Mouse (Mus musculus): ENCODE measurements around the gene Nsun3. TPM values are rescaled to one million over a fixed set of nuclear protein-coding genes. Genes with fewer than 3 reads are reported as not detected.

Nsun3 gene
- polyA plus RNA-seq, 1 experiment from 2014 or later = 12.1 TPM

- no peaks in the 10 kb centered on the region for H3K4me1 ChIP-seq
- 87% methylated on average over 3 of the region's 3 CpGs for WGBS
- H3K4me2 ChIP-seq (replicated peaks) = no peak overlapping the region
- H3K4me3 ChIP-seq = no peak overlapping the region
- H3K9me3 ChIP-seq = no peaks in the 10 kb centered on the region
- no peak for ATAC-seq (ENCODE audit: low FRiP score, low read depth)
- no peak overlapping the region for H3K9ac ChIP-seq (replicated peaks)
- H3K36me3 ChIP-seq = peaks cover 25% of the 10 kb centered on the region
- no peaks in the 10 kb centered on the region for H3K27me3 ChIP-seq
- H3K27ac ChIP-seq (replicated peaks) = no peak overlapping the region
Measured at GRCm38 (mm10) chr16:62799839-62800238, 13.2 kb upstream of the Nsun3 start.

DNA sequence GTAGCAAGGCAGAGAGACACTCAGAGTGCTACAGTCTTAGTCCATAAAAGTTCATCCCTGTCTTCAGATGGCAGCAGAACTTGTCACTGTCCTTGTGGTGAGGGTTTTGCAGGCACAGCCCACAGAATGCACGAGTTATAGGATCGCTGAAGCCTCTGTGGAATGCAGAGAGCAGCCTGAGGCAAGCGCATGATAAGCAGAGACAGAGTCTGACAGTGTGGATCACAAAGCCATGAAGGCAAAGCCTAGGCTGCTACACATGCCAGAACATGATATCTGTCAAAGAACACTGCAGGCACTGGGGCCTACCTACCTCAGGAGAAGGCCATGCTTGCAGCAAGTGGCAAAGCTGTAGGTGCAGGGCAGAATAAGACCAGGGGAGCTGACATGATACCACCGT is 12.8 kb upstream of the Nsun3 start:
- Histone ChIP-seq H3K27ac (replicated peaks) (no peak overlapping the region), H3K9ac (replicated peaks) (no peak overlapping the region), H3K9me3 (no peaks in the 10 kb centered on the region), H3K36me3 (peaks cover 21% of the 10 kb centered on the region), H3K4me3 (no peak overlapping the region), H3K27me3 (no peaks in the 10 kb centered on the region), H3K4me2 (replicated peaks) (no peak overlapping the region), H3K4me1 (no peaks in the 10 kb centered on the region)
- WGBS = 82% methylated on average over 4 of the region's 4 CpGs
- no peak for ATAC-seq (ENCODE audit: low FRiP score, low read depth)

GRCm38 (mm10) chr16:62798808-62799207 is 12.2 kb upstream of the Nsun3 start:
- Histone ChIP-seq H3K4me2 (replicated peaks) (no peak overlapping the region), H3K9ac (replicated peaks) (no peak overlapping the region), H3K4me3 (no peak overlapping the region), H3K9me3 (no peaks in the 10 kb centered on the region), H3K27me3 (no peaks in the 10 kb centered on the region), H3K36me3 (peaks cover 20% of the 10 kb centered on the region), H3K4me1 (no peaks in the 10 kb centered on the region), H3K27ac (replicated peaks) (no peak overlapping the region)
- 94% methylated on average over 3 of the region's 3 CpGs for WGBS
- no peak for ATAC-seq (ENCODE audit: low FRiP score, low read depth)

DNA sequence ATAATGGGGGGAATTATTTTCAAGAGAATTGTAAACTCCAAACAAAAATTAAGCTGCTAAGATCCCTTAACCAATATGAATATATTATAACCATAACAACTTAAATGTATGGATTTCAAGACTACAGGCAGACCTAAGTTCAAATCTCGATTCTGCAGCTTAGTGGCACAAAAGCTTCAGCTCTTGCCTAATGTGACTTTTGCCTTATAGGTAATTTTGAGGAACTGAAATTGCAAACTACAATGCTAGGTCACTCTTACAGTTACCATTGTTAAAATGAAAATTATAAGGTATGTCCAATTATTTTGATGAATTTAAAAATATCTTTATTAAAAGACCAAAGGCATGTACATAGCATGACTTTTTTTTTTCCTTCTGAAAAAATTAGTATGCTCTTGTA is 10.0 kb upstream of the Nsun3 start:
- H3K27me3 ChIP-seq = no peaks in the 10 kb centered on the region
- H3K4me2 ChIP-seq (replicated peaks) = no peak overlapping the region
- H3K4me1 ChIP-seq = no peaks in the 10 kb centered on the region
- H3K27ac ChIP-seq (replicated peaks) = no peak overlapping the region
- 80% methylated on average over 1 of the region's 1 CpGs for WGBS
- H3K36me3 ChIP-seq = peaks cover 10% of the 10 kb centered on the region
- ATAC-seq (ENCODE audit: low FRiP score, low read depth) = no peak
- no peak overlapping the region for H3K9ac ChIP-seq (replicated peaks)
- H3K9me3 ChIP-seq = no peaks in the 10 kb centered on the region
- no peak overlapping the region for H3K4me3 ChIP-seq

DNA sequence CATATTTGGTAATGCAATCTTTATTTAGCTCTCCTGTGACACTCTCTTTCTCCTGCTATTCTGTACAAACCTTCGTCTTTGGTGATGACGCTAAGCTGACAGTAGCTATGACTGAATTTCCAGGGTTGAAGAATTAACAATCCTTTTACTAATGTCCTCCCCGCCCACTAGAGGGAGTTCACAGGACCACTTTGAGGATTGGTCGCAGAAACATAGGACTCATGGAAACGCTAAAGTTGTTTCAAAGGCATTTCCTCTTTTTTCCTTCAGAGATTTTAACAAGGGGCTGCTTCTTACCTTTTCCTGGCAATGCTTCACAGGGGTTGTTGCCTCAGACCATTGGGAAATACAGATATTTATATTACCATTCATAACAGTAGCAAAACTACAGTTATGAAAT is 4.4 kb downstream of the Nsun3 start:
- H3K36me3 ChIP-seq = peaks cover 6% of the 10 kb centered on the region; the same call in 1 of the 2 replicates
- no peaks in the 10 kb centered on the region for H3K9me3 ChIP-seq
- peaks cover 16% of the 10 kb centered on the region for H3K4me1 ChIP-seq
- no peak for ATAC-seq (ENCODE audit: low FRiP score, low read depth)
- 64% methylated on average over 5 of the region's 5 CpGs for WGBS
- H3K9ac ChIP-seq (replicated peaks) = no peak overlapping the region
- no peak overlapping the region for H3K4me3 ChIP-seq
- H3K27me3 ChIP-seq = no peaks in the 10 kb centered on the region
- no peak overlapping the region for H3K27ac ChIP-seq (replicated peaks)
- no peak overlapping the region for H3K4me2 ChIP-seq (replicated peaks)

- no peak for ATAC-seq (ENCODE audit: low FRiP score, low read depth)
- WGBS = 90% methylated on average over 10 of the region's 10 CpGs
- no peaks in the 10 kb centered on the region for H3K4me1 ChIP-seq
- H3K9ac ChIP-seq (replicated peaks) = no peak overlapping the region
- no peaks in the 10 kb centered on the region for H3K9me3 ChIP-seq
- H3K36me3 ChIP-seq = peaks cover 12% of the 10 kb centered on the region
- H3K27ac ChIP-seq (replicated peaks) = no peak overlapping the region
- H3K4me3 ChIP-seq = no peak overlapping the region
- no peak overlapping the region for H3K4me2 ChIP-seq (replicated peaks)
- no peaks in the 10 kb centered on the region for H3K27me3 ChIP-seq
Measured at GRCm38 (mm10) chr16:62778282-62778681, 8.3 kb downstream of the Nsun3 start.

DNA sequence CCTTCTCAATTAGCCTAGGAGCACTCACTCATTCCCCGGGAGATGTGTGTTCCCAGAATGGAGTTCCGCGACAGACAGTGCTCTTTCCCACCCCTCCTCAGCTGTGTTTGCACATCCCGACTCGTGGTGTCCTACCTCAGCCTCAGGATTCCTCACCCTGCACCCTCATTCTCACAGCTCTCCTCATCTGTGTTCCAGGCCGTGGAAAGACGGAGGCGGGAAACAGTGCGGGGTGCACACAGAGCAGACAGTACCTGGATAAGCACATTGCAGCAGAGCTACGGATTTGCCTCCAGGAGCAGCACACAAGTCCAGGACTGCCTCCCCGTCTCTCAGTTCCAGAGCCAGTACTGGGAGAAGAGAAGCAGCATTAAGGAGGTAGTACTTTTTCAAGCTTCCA is 10.6 kb downstream of the Nsun3 start:
- H3K36me3 ChIP-seq = peaks cover 6% of the 10 kb centered on the region; the same call in 1 of the 2 replicates
- H3K4me3 ChIP-seq = no peak overlapping the region
- no peaks in the 10 kb centered on the region for H3K27me3 ChIP-seq
- 76% methylated on average over 11 of the region's 11 CpGs for WGBS
- no peak overlapping the region for H3K4me2 ChIP-seq (replicated peaks)
- no peak overlapping the region for H3K9ac ChIP-seq (replicated peaks)
- H3K27ac ChIP-seq (replicated peaks) = no peak overlapping the region
- ATAC-seq (ENCODE audit: low FRiP score, low read depth) = no peak
- H3K4me1 ChIP-seq = no peaks in the 10 kb centered on the region
- no peaks in the 10 kb centered on the region for H3K9me3 ChIP-seq

GRCm38 (mm10) chr16:62773462-62773861 is 13.2 kb downstream of the Nsun3 start:
- Histone ChIP-seq H3K36me3 (peaks cover 6% of the 10 kb centered on the region; the same call in 1 of the 2 replicates), H3K9ac (replicated peaks) (no peak overlapping the region), H3K27me3 (no peaks in the 10 kb centered on the region), H3K9me3 (no peaks in the 10 kb centered on the region), H3K4me1 (no peaks in the 10 kb centered on the region), H3K27ac (replicated peaks) (no peak overlapping the region), H3K4me3 (no peak overlapping the region), H3K4me2 (replicated peaks) (no peak overlapping the region)
- 81% methylated on average over 4 of the region's 4 CpGs for WGBS
- ATAC-seq (ENCODE audit: low FRiP score, low read depth) = no peak

DNA sequence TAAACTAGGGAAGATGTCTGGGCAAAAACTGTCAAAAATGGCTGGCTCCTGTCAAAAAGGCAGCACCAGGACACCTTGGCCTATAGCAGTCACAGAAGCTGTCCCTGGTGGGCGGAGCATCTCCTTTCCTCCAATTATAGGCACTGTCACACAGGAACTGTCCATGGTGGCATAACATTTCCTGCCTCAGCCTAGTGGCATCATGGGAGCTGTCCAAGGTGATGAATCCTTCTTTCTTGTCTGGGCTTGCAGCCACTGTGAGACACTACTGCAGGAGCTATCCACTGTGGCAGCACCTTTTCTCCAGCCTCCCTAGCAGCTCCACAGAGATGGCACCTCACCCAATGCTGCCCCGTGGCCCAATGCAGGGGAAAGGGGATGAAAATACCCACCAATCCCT is 28.3 kb downstream of the Nsun3 start:
- Histone ChIP-seq H3K27ac (replicated peaks) (no peak overlapping the region), H3K9me3 (no peaks in the 10 kb centered on the region), H3K27me3 (no peaks in the 10 kb centered on the region), H3K9ac (replicated peaks) (no peak overlapping the region), H3K36me3 (no peaks in the 10 kb centered on the region), H3K4me1 (no peaks in the 10 kb centered on the region), H3K4me2 (replicated peaks) (no peak overlapping the region), H3K4me3 (no peak overlapping the region)
- 84% methylated on average over 2 of the region's 2 CpGs for WGBS
- no peak for ATAC-seq (ENCODE audit: low FRiP score, low read depth)

GRCm38 (mm10) chr16:62755307-62755706 is 31.3 kb downstream of the Nsun3 start:
- 94% methylated on average over 6 of the region's 6 CpGs for WGBS
- no peak overlapping the region for H3K9ac ChIP-seq (replicated peaks)
- no peaks in the 10 kb centered on the region for H3K27me3 ChIP-seq
- no peak overlapping the region for H3K4me2 ChIP-seq (replicated peaks)
- no peaks in the 10 kb centered on the region for H3K9me3 ChIP-seq
- no peak overlapping the region for H3K4me3 ChIP-seq
- H3K36me3 ChIP-seq = no peaks in the 10 kb centered on the region
- no peak for ATAC-seq (ENCODE audit: low FRiP score, low read depth)
- no peak overlapping the region for H3K27ac ChIP-seq (replicated peaks)
- H3K4me1 ChIP-seq = no peaks in the 10 kb centered on the region

DNA sequence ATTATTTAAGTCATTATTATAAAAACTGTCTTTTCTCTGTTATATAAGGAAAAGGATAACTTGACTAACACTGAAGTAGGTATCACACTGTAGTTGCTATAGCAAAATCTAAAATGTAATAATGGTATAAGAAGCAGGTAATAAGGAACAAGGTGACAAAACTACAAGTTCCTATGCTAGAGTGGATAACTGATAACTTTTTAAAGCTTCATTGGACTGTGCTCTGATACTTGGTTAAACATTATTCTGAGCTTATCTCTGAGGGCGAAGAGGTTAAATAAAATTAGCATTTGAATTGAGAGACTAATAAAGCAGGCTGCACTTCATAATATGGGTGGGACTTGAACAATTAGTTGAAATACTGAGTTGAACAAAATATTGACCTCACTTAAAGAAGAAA is 33.0 kb downstream of the Nsun3 start:
- WGBS = 80% methylated on average over 1 of the region's 1 CpGs
- Histone ChIP-seq H3K27ac (replicated peaks) (no peak overlapping the region), H3K27me3 (no peaks in the 10 kb centered on the region), H3K4me2 (replicated peaks) (no peak overlapping the region), H3K9ac (replicated peaks) (no peak overlapping the region), H3K4me3 (no peak overlapping the region), H3K4me1 (no peaks in the 10 kb centered on the region), H3K9me3 (no peaks in the 10 kb centered on the region), H3K36me3 (no peaks in the 10 kb centered on the region)
- no peak for ATAC-seq (ENCODE audit: low FRiP score, low read depth)

- Histone ChIP-seq H3K4me2 (replicated peaks) (no peak overlapping the region), H3K27ac (replicated peaks) (no peak overlapping the region), H3K36me3 (no peaks in the 10 kb centered on the region), H3K4me1 (no peaks in the 10 kb centered on the region), H3K9me3 (no peaks in the 10 kb centered on the region), H3K27me3 (no peaks in the 10 kb centered on the region), H3K9ac (replicated peaks) (no peak overlapping the region), H3K4me3 (no peak overlapping the region)
- no peak for ATAC-seq (ENCODE audit: low FRiP score, low read depth)
- WGBS = 95% methylated on average over 4 of the region's 4 CpGs
Measured at GRCm38 (mm10) chr16:62753079-62753478, 33.5 kb downstream of the Nsun3 start.

GRCm38 (mm10) chr16:62745875-62746274 is 40.7 kb downstream of the Nsun3 start:
- no peak for ATAC-seq (ENCODE audit: low FRiP score, low read depth)
- Histone ChIP-seq H3K9ac (replicated peaks) (no peak overlapping the region), H3K36me3 (no peaks in the 10 kb centered on the region), H3K27ac (replicated peaks) (no peak overlapping the region), H3K27me3 (no peaks in the 10 kb centered on the region), H3K4me2 (replicated peaks) (no peak overlapping the region), H3K4me3 (no peak overlapping the region), H3K9me3 (no peaks in the 10 kb centered on the region), H3K4me1 (no peaks in the 10 kb centered on the region)
- WGBS = 91% methylated on average over 2 of the region's 2 CpGs
